Mouse (Mus musculus): Measurements from ENCODE around the gene Mybpc3. TPM values are rescaled to one million over a fixed set of nuclear protein-coding genes. Genes with fewer than 3 reads are reported as not detected.

The Mybpc3 gene
- polyA plus RNA-seq, 1 experiment from 2014 or later, result not detected

- 88% methylated on average over 11 of the region's 11 CpGs for WGBS
- Histone ChIP-seq H3K9me3 (no peaks in the 10 kb centered on the region), H3K27me3 (ENCODE audit: poor library complexity, severe bottlenecking) (no peaks in the 10 kb centered on the region), H3K4me1 (peaks cover 7% of the 10 kb centered on the region), H3K27ac (no peak overlapping the region), H3K36me3 (replicated peaks) (peaks cover 45% of the 10 kb centered on the region), H3K4me3 (no peak overlapping the region)
- DNase-seq (ENCODE audit: extremely low spot score, low spot score), result no peak
These were observed 18.8 kb downstream of the Mybpc3 start for GRCm38 (mm10) chr2:91136513-91137412.

GRCm38 (mm10) chr2:91137481-91137880, 19.5 kb downstream of the Mybpc3 start:
- no peak overlapping the region for H3K4me3 ChIP-seq
- no peak overlapping the region for H3K27ac ChIP-seq
- peaks cover 52% of the 10 kb centered on the region for H3K36me3 ChIP-seq (replicated peaks)
- no peak for DNase-seq (ENCODE audit: extremely low spot score, low spot score)
- H3K4me1 ChIP-seq, result peaks cover 7% of the 10 kb centered on the region
- 90% methylated on average over 6 of the region's 6 CpGs for WGBS
- no peaks in the 10 kb centered on the region for H3K27me3 ChIP-seq (ENCODE audit: poor library complexity, severe bottlenecking)
- no peaks in the 10 kb centered on the region for H3K9me3 ChIP-seq

- no peak for DNase-seq (ENCODE audit: extremely low spot score, low spot score)
- Histone ChIP-seq H3K27ac (no peak overlapping the region), H3K4me3 (no peak overlapping the region), H3K36me3 (replicated peaks) (peaks cover 68% of the 10 kb centered on the region), H3K9me3 (no peaks in the 10 kb centered on the region), H3K27me3 (ENCODE audit: poor library complexity, severe bottlenecking) (no peaks in the 10 kb centered on the region), H3K4me1 (peaks cover 7% of the 10 kb centered on the region)
- WGBS, result 76% methylated on average over 5 of the region's 5 CpGs
These were observed 21.4 kb downstream of the Mybpc3 start for GRCm38 (mm10) chr2:91139311-91139710.

GRCm38 (mm10) chr2:91139764-91140163, 21.8 kb downstream of the Mybpc3 start:
- H3K36me3 ChIP-seq (replicated peaks), result peaks cover 71% of the 10 kb centered on the region

GRCm38 (mm10) chr2:91142920-91143319, 25.0 kb downstream of the Mybpc3 start:
- peaks cover 7% of the 10 kb centered on the region for H3K4me1 ChIP-seq
- DNase-seq (ENCODE audit: extremely low spot score, low spot score), result no peak
- no peaks in the 10 kb centered on the region for H3K9me3 ChIP-seq
- 85% methylated on average over 6 of the region's 6 CpGs for WGBS
- no peak overlapping the region for H3K4me3 ChIP-seq
- no peaks in the 10 kb centered on the region for H3K27me3 ChIP-seq (ENCODE audit: poor library complexity, severe bottlenecking)
- peaks cover 84% of the 10 kb centered on the region for H3K36me3 ChIP-seq (replicated peaks)
- no peak overlapping the region for H3K27ac ChIP-seq

More at GRCm38 (mm10) chr2:91139764-91140163, 21.8 kb downstream of the Mybpc3 start:
- Histone ChIP-seq H3K4me1 (peaks cover 7% of the 10 kb centered on the region), H3K4me3 (no peak overlapping the region), H3K27me3 (ENCODE audit: poor library complexity, severe bottlenecking) (no peaks in the 10 kb centered on the region), H3K9me3 (no peaks in the 10 kb centered on the region), H3K27ac (no peak overlapping the region)
- DNase-seq (ENCODE audit: extremely low spot score, low spot score), result no peak
- 66% methylated on average over 8 of the region's 8 CpGs for WGBS

GRCm38 (mm10) chr2:91143401-91143800, 25.5 kb downstream of the Mybpc3 start:
- no peaks in the 10 kb centered on the region for H3K27me3 ChIP-seq (ENCODE audit: poor library complexity, severe bottlenecking)
- no peak overlapping the region for H3K4me3 ChIP-seq
- no peak overlapping the region for H3K27ac ChIP-seq
- H3K4me1 ChIP-seq, result peaks cover 7% of the 10 kb centered on the region
- H3K9me3 ChIP-seq, result no peaks in the 10 kb centered on the region
- H3K36me3 ChIP-seq (replicated peaks), result peaks cover 79% of the 10 kb centered on the region
- WGBS, result 96% methylated on average over 11 of the region's 11 CpGs
- no peak for DNase-seq (ENCODE audit: extremely low spot score, low spot score)

GRCm38 (mm10) chr2:91148101-91148500, 30.2 kb downstream of the Mybpc3 start:
- Histone ChIP-seq H3K4me3 (no peak overlapping the region), H3K36me3 (replicated peaks) (peaks cover 68% of the 10 kb centered on the region), H3K27ac (no peak overlapping the region), H3K4me1 (no peaks in the 10 kb centered on the region), H3K9me3 (no peaks in the 10 kb centered on the region), H3K27me3 (ENCODE audit: poor library complexity, severe bottlenecking) (no peaks in the 10 kb centered on the region)
- DNase-seq (ENCODE audit: extremely low spot score, low spot score), result no peak

GRCm38 (mm10) chr2:91151331-91151730, 33.4 kb downstream of the Mybpc3 start:
- H3K27ac ChIP-seq, result no peak overlapping the region
- H3K27me3 ChIP-seq (ENCODE audit: poor library complexity, severe bottlenecking), result no peaks in the 10 kb centered on the region
- H3K4me1 ChIP-seq, result no peaks in the 10 kb centered on the region
- no peaks in the 10 kb centered on the region for H3K9me3 ChIP-seq
- WGBS, result 65% methylated on average over 1 of the region's 1 CpGs
- DNase-seq (ENCODE audit: extremely low spot score, low spot score), result no peak
- peaks cover 68% of the 10 kb centered on the region for H3K36me3 ChIP-seq (replicated peaks)
- H3K4me3 ChIP-seq, result no peak overlapping the region

- Histone ChIP-seq H3K4me3 (no peak overlapping the region), H3K36me3 (replicated peaks) (peaks cover 73% of the 10 kb centered on the region), H3K27ac (no peak overlapping the region), H3K27me3 (ENCODE audit: poor library complexity, severe bottlenecking) (no peaks in the 10 kb centered on the region), H3K4me1 (no peaks in the 10 kb centered on the region), H3K9me3 (no peaks in the 10 kb centered on the region)
- 89% methylated on average over 3 of the region's 3 CpGs for WGBS
- no peak for DNase-seq (ENCODE audit: extremely low spot score, low spot score)
These were observed 35.0 kb downstream of the Mybpc3 start for GRCm38 (mm10) chr2:91152885-91153377.

GRCm38 (mm10) chr2:91154091-91154490, 36.1 kb downstream of the Mybpc3 start:
- DNase-seq (ENCODE audit: extremely low spot score, low spot score), result no peak
- Histone ChIP-seq H3K9me3 (no peaks in the 10 kb centered on the region), H3K27ac (no peak overlapping the region), H3K27me3 (ENCODE audit: poor library complexity, severe bottlenecking) (no peaks in the 10 kb centered on the region), H3K4me1 (no peaks in the 10 kb centered on the region), H3K4me3 (no peak overlapping the region), H3K36me3 (replicated peaks) (peaks cover 81% of the 10 kb centered on the region)
- WGBS, result 96% methylated on average over 3 of the region's 3 CpGs

GRCm38 (mm10) chr2:91157002-91157752, 39.2 kb downstream of the Mybpc3 start:
- H3K27me3 ChIP-seq (ENCODE audit: poor library complexity, severe bottlenecking), result no peaks in the 10 kb centered on the region
- H3K9me3 ChIP-seq, result no peaks in the 10 kb centered on the region
- H3K4me3 ChIP-seq, result no peak overlapping the region
- H3K27ac ChIP-seq, result no peak overlapping the region
- peaks cover 89% of the 10 kb centered on the region for H3K36me3 ChIP-seq (replicated peaks)
- no peak for DNase-seq (ENCODE audit: extremely low spot score, low spot score)
- H3K4me1 ChIP-seq, result no peaks in the 10 kb centered on the region
- 43% methylated on average over 6 of the region's 6 CpGs for WGBS

GRCm38 (mm10) chr2:91160591-91160990, 42.6 kb downstream of the Mybpc3 start:
- Histone ChIP-seq H3K4me1 (no peaks in the 10 kb centered on the region), H3K9me3 (no peaks in the 10 kb centered on the region), H3K27me3 (ENCODE audit: poor library complexity, severe bottlenecking) (no peaks in the 10 kb centered on the region), H3K36me3 (replicated peaks) (peaks cover 94% of the 10 kb centered on the region), H3K27ac (no peak overlapping the region), H3K4me3 (no peak overlapping the region)
- no peak for DNase-seq (ENCODE audit: extremely low spot score, low spot score)
- 93% methylated on average over 6 of the region's 6 CpGs for WGBS

- Histone ChIP-seq H3K9me3 (no peaks in the 10 kb centered on the region), H3K4me1 (no peaks in the 10 kb centered on the region), H3K36me3 (replicated peaks) (peaks cover 88% of the 10 kb centered on the region), H3K27ac (no peak overlapping the region), H3K27me3 (ENCODE audit: poor library complexity, severe bottlenecking) (no peaks in the 10 kb centered on the region), H3K4me3 (no peak overlapping the region)
- WGBS, result 92% methylated on average over 4 of the region's 4 CpGs
- no peak for DNase-seq (ENCODE audit: extremely low spot score, low spot score)
These were observed 45.0 kb downstream of the Mybpc3 start for GRCm38 (mm10) chr2:91162952-91163351.

Measured in forebrain, embryonic 10.5 days (tissue).